Mouse (Mus musculus) Patski (cell line): ENCODE results near the gene Klc1. TPM values are rescaled to one million over a fixed set of nuclear protein-coding genes. Genes with fewer than 3 reads are reported as not detected.

Experiments used
- ATAC-seq: fragments of 100-300 bp; one replicate; pipeline ENCODE4 v1.8.0; 2021
- CTCF ChIA-PET: fragments of 350-600 bp; sonication (Branson Sonifier 250); formaldehyde crosslinking; loops from one replicate; lab custom pipeline; 2022; ENCODE audit warnings: inconsistent platforms; lab: Charles Lee
- POLR2A ChIA-PET: fragments of 350-600 bp; sonication (Branson Sonifier 250); formaldehyde crosslinking; loops from one replicate; lab custom pipeline; 2022; ENCODE audit warnings: antibody characterized with exemption, inconsistent platforms; lab: Charles Lee
- DNase-seq: peaks from one replicate; pipeline ENCODE4 v3.0.0-alpha.2; 2011; ENCODE audit warnings: low read depth, low spot score
- H3K27me3 ChIP-seq: fragments of 371-371 bp; one replicate; pipeline ENCODE4 v1.5.1; 2021
- CTCF ChIP-seq: fragments of 100-300 bp; IDR thresholded peaks from one replicate; pipeline ENCODE4 v1.5.1; 2021
- in situ Hi-C: fragments of 300-500 bp; cut with MboI; formaldehyde crosslinking; loops from 3 replicates; pipeline ENCODE4 v1.11.1; 2018; ENCODE audit warnings: low pct_unique_long_range_greater_than_20kb, mixed read lengths
- polyA plus RNA-seq: library from polyadenylated mRNA; unstranded; gene quantifications from one replicate; pipeline ENCODE4 v1.2.3, GENCODE M21; 2021

The Klc1 gene
- polyA plus RNA-seq, 1 experiment from 2014 or later, result 110 TPM

- no peak for DNase-seq
- in situ Hi-C loops, result no loop called here
- POLR2A ChIA-PET, result no interaction called here
These were observed 35.5 kb downstream of the Klc1 start for GRCm38 (mm10) chr12:111794102-111794501.

GRCm38 (mm10) chr12:111794526-111795179 is 36.0 kb downstream of the Klc1 start:
- ATAC-seq (no peak), DNase-seq (no peak)
- in situ Hi-C loops, result no loop called here
- TF ChIP-seq CTCF, result no peak
- CTCF ChIA-PET, result no interaction called here
- POLR2A ChIA-PET, result no interaction called here
- no peaks in the 10 kb centered on the region for H3K27me3 ChIP-seq

More at GRCm38 (mm10) chr12:111794102-111794501, 35.5 kb downstream of the Klc1 start:
- H3K27me3 ChIP-seq, result no peaks in the 10 kb centered on the region
- TF ChIP-seq CTCF, result no peak
- ATAC-seq, result no peak
- CTCF ChIA-PET, result no interaction called here

GRCm38 (mm10) chr12:111795180-111795895 is 36.7 kb downstream of the Klc1 start:
- TF ChIP-seq CTCF, result no peak
- DNase-seq (no peak), ATAC-seq (no peak)
- POLR2A ChIA-PET, result no interaction called here
- H3K27me3 ChIP-seq, result no peaks in the 10 kb centered on the region
- in situ Hi-C loops, result no loop called here
- CTCF ChIA-PET, result no interaction called here

- no peaks in the 10 kb centered on the region for H3K27me3 ChIP-seq
- DNase-seq (no peak), ATAC-seq (no peak)
- no peak for TF ChIP-seq CTCF
- CTCF ChIA-PET, result no interaction called here
- in situ Hi-C loops, result no loop called here
- POLR2A ChIA-PET, result no interaction called here
These were observed 38.6 kb downstream of the Klc1 start for GRCm38 (mm10) chr12:111797251-111797650.

- CTCF ChIA-PET, result no interaction called here
- no peak for DNase-seq
These were observed 39.8 kb downstream of the Klc1 start for GRCm38 (mm10) chr12:111798493-111798892.

GRCm38 (mm10) chr12:111800459-111801183 is 42.0 kb downstream of the Klc1 start:
- no peak for TF ChIP-seq CTCF
- ChIA-PET POLR2A (interaction anchor here (0.6 kb wide), 3 partner anchors 33 to 481 kb away, joined by 3 to 4 read pairs (median 4); no protein-coding TSS in a partner anchor), CTCF (interaction anchor here (0.6 to 1.6 kb wide), 2 partner anchors 12 kb away, joined by 3 to 4 read pairs; no protein-coding TSS in a partner anchor)
- no peak for DNase-seq
- in situ Hi-C loops, result no loop called here
- no peaks in the 10 kb centered on the region for H3K27me3 ChIP-seq
- no peak for ATAC-seq

More at GRCm38 (mm10) chr12:111798493-111798892, 39.8 kb downstream of the Klc1 start:
- POLR2A ChIA-PET, result no interaction called here
- ATAC-seq, result no peak
- TF ChIP-seq CTCF, result no peak
- in situ Hi-C loops, result no loop called here
- H3K27me3 ChIP-seq, result no peaks in the 10 kb centered on the region

GRCm38 (mm10) chr12:111803538-111803937 is 44.9 kb downstream of the Klc1 start:
- in situ Hi-C loops, result no loop called here
- H3K27me3 ChIP-seq, result no peaks in the 10 kb centered on the region
- no peak for TF ChIP-seq CTCF
- POLR2A ChIA-PET, result no interaction called here
- CTCF ChIA-PET, result no interaction called here
- DNase-seq, result no peak
- no peak for ATAC-seq

- TF ChIP-seq CTCF, result no peak
- in situ Hi-C loops, result no loop called here
- ChIA-PET CTCF (no interaction called here), POLR2A (interaction anchor here (0.6 to 1.0 kb wide), 3 partner anchors 19 to 47 kb away, joined by 3 read pairs; no protein-coding TSS in a partner anchor)
- DNase-seq (no peak), ATAC-seq (no peak)
- H3K27me3 ChIP-seq, result no peaks in the 10 kb centered on the region
These were observed 50.1 kb downstream of the Klc1 start for GRCm38 (mm10) chr12:111808775-111809174.

GRCm38 (mm10) chr12:111809762-111810161 is 51.1 kb downstream of the Klc1 start:
- DNase-seq (no peak), ATAC-seq (no peak)
- no peaks in the 10 kb centered on the region for H3K27me3 ChIP-seq
- ChIA-PET CTCF (no interaction called here), POLR2A (interaction anchor here (0.9 kb wide), 1 partner anchor 48 kb away, joined by 3 read pairs; no protein-coding TSS in a partner anchor)
- in situ Hi-C loops, result no loop called here
- no peak for TF ChIP-seq CTCF

GRCm38 (mm10) chr12:111812075-111812474 is 53.4 kb downstream of the Klc1 start:
- no peaks in the 10 kb centered on the region for H3K27me3 ChIP-seq
- in situ Hi-C loops, result no loop called here
- CTCF ChIA-PET, result interaction anchor here (1.7 kb wide), 1 partner anchor 11 kb away, joined by 4 read pairs; no protein-coding TSS in a partner anchor
- POLR2A ChIA-PET, result no interaction called here
- DNase-seq (no peak), ATAC-seq (no peak)
- no peak for TF ChIP-seq CTCF
